Mouse (Mus musculus) retina, postnatal 1 day (tissue): ENCODE measurements around the gene Prkce.

Experiments used
- DNase-seq: peaks from one replicate; pipeline ENCODE4 v3.0.0-alpha.2; 2012

Gene Prkce

DNA sequence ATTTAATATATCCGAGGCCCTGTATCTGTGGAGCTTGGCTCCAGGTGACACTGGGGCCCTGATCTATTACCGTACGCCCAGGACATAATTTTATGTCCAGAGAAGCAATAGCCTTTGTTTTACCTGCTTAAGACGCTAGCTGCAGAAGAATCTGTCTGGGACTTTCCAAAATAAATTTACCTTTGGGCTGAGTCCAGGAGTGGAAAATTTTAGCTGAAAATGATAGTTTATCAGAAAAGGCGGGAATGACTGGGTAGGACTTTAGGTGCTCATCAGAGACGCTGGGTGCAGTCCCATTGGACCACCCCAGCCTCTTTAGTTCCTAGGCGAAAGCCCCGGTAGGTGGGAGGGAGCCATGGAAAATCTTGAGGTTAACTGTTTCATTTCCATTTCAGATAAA is 58.6 kb downstream of the Prkce start:
- DNase-seq, result no peak

DNA sequence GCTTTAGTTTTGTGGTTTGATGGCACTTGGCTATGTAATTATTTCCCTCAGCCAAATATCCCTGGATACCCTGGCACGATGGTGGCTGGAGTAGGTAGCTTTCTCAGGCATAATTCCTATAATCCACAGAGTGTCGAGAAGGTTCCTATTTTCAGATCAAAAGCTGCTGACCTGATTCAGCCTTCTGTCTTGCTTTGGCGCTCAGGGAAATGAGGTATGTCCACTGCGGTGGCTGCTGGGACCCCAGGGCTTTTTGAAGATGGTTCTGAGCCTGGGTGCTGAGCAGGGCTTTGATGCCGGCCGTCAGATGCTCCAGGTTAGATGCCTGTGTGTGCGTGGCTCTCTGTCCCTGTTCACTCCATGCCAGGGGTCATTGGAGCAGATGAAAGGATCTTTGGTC is 59.0 kb downstream of the Prkce start:
- DNase-seq, result no peak

- DNase-seq, result no peak
These were observed 59.8 kb downstream of the Prkce start for GRCm38 (mm10) chr17:86227389-86227788.

GRCm38 (mm10) chr17:86228850-86229249 is 61.3 kb downstream of the Prkce start:
- DNase-seq, result no peak

DNA sequence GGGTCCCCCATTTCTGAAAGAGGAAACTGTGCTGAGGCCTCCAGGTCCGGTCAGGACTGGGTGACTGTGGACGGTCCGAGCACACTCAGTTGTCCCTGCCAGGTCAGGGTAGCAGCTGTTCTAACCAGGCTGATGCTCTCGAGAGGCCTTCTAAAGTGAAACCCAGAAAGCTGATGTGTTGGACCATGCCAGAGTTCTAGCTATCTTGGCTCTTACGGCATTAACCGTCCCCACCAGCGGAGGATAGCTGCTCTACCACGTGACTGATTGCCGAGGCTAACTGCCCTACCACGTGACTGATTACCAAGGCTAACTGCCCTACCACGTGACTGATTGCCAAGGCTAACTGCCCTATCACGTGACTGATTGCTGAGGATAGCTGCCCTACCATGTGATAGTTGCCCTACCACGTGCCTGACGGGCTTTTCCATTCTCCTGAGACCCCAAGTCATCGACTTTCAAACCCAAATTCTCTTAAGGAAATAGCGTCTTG is 62.6 kb downstream of the Prkce start:
- DNase-seq, result no peak

DNA sequence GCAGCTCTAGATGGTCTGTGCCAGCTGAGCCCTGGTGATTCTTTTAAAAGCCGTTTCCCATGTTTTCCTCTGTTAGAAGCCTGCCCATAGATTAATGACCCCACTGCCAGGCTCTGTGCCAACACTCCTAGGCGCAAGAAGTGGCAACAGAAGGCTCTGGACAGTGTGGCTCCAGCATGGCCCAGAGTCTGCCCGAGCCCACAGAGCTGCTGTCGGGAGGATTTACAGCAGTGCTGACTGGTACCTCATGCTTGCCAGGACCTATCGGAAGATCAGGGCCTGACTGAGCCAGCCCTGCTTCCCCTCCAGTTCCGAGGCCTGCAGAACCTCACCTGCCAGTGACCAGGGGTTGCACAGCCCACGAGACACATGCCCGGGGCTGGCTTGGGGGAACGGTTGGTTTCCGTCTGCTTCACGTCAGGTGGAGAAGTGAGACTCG is 64.2 kb downstream of the Prkce start:
- DNase-seq, result no peak

GRCm38 (mm10) chr17:86232248-86232647 is 64.7 kb downstream of the Prkce start:
- DNase-seq, result no peak

DNA sequence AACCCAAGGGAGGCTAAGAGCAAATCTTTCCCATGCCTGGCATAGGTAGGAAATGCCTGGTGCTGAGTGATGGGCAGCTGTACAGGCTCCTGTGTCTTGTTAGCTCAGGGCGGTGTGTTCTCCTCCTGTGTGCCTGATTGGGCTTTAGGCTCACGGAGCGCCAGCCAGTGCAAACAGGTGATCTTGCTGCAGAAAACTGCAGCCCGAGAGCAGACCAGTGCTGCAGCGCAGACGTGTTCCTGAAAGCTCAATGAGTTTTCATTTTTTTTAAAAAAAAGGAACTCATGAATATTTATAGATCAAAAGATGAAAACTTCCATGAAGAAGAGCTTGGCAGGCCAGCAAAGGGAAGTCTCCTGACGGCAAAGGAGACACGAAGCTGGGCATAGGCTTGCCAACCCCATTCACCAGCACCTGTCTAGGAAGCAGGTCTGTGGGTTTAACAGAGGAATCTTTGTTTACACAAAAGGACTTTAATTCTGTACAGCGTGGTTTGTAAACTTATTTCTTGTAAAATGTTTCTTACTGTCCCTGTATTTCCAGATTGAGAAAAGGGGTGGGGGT is 67.1 kb downstream of the Prkce start:
- DNase-seq, result no peak

DNA sequence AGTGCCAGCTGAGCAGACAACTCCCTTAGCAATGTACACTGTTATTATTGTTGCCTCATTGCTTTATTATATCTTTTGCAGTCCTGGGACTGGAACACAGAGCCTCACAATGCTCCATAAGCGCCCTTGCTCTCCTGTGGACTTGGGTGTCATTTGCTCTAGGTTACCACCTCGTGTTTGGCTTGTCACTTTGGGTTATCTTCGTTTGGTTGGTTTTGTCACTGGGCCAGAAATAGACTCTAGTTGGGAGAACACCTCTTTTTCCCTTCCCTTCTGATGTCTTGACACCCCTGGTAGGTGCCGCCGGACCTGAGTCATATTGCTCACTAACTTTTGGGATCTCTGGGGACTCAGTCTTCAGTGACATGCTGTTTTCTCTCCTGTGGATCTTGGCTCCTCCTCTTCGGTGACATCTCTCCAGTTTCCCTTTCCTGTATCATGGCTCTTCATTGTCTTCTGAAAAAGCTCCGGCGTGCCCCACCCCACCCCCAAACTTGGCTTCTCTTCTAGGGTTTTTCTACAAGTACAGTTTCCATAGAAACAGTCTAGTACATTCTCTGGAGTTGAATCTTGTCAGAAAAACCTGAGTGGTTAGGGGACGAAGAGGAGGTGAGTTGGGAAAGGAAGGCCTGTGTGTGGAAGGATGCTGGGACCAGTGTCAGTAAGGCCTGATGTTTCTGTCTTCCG is 68.6 kb downstream of the Prkce start:
- DNase-seq, result no peak

GRCm38 (mm10) chr17:86236861-86237763 is 69.5 kb downstream of the Prkce start:
- no peak for DNase-seq

- no peak for DNase-seq
These were observed 74.7 kb downstream of the Prkce start for GRCm38 (mm10) chr17:86242291-86242690.

DNA sequence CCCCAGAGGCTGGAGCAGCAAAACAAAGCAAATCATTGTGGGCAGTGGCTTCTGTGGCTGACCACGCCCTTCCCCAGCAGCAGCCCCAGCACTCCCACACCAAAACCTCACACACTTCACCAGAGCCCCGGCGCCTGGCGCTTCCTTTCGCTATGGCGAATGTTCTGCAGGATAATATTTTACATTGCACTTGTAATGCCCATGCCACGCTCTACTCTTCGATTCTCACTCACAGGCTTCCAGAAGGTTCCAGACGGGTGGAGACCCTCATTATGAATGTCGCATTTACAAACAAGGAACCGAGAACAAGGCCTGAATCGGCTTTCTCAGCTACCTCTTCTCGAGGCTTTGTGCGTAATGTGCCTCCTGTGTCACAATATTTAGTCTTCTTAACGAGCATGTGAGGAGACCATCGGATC is 75.5 kb downstream of the Prkce start:
- DNase-seq, result no peak

- no peak for DNase-seq
These were observed 76.8 kb downstream of the Prkce start for GRCm38 (mm10) chr17:86244397-86244796.

DNA sequence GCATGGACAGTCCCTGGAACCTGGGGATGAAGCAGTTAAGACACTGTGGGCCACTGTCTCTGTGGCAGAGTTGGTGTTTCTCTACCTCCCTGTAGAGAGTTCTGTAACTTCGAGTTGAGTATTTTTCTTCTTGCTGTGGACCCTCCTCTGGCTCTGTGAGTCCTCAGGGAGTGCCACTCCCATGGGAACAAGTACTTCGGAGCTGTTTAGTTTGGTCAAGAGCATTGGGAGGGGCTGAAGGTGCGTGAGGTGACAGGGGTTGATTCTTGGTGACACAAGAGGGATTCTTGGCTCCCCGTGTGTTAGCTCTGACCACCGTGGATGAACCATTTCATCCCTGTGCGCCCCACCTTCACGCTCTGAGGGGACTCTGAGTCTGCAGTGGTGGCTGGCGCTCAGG is 81.2 kb downstream of the Prkce start:
- no peak for DNase-seq

GRCm38 (mm10) chr17:86249499-86250405 is 82.2 kb downstream of the Prkce start:
- no peak for DNase-seq

DNA sequence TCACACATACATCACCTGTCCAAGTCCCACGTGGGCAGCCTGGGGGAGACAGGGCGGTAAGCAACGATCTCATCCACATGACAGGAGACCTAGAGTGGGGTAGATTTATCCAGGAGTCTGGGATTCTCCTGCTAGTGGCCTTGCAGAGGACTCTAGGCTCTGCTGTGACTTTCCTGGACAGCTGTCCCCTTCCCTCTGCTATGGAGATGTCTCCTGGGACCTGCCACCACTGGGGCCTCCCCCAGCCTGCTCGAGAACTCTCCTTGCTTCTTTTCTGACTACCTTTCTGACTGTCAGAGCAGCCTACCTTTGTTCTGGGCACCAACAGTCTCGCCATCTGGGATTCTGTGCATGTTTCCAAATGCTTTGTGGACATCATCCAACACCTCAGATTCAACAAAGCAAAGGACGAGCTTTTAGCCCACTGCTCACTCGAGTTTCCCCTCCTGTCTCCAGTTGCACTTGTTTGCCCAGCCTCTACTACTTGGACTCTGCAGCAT is 82.9 kb downstream of the Prkce start:
- DNase-seq, result no peak

- no peak for DNase-seq
These were observed 86.3 kb downstream of the Prkce start for GRCm38 (mm10) chr17:86253884-86254283.

- DNase-seq, result no peak
These were observed 86.7 kb downstream of the Prkce start for GRCm38 (mm10) chr17:86254285-86254684.

GRCm38 (mm10) chr17:86254978-86255377 is 87.4 kb downstream of the Prkce start:
- no peak for DNase-seq

GRCm38 (mm10) chr17:86256730-86257131 is 89.1 kb downstream of the Prkce start:
- no peak for DNase-seq

GRCm38 (mm10) chr17:86261067-86261466 is 93.5 kb downstream of the Prkce start:
- peak; percentile 41 for DNase-seq

DNA sequence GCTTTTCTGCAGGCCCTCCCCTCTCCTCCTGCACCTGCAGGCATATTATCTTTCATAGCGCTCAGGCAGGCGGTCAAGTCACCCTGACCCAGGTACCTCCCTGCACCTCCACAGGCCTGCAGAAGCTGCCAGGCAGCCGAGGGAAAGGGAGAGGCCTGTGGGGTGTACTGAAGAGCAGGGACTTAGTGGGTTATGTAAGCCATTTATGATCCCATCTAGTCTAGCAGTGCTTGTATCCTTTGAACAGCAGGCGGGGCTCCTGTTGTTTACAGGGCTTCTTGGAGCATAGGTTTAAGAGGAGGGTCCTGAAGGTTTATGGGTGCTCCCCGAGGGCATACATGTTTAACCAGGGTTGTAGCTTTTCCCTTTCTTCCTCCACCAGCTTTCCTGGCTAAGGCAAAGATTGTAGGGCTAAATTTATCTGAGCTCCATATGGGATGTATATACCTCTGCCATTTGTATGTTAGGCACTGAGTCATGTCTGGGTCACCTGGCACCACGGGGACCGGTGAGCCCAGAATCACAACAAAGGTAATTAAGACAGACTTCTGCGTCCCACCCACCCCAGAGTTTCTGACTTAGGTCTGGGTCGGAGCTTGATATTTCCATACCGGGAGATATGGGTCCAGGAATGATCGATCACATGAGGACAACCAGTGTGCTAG is 96.5 kb downstream of the Prkce start:
- DNase-seq, result no peak
